Mouse (Mus musculus) liver, embryonic 14.5 days (tissue): ENCODE measurements around the gene Foxj3.

Source experiments
- CTCF ChIP-seq: IDR thresholded peaks from 2 replicates; pipeline ENCODE4 v1.5.1; 2016; ENCODE audit warnings: antibody characterized with exemption, low read depth, control low read depth
- EP300 ChIP-seq: IDR thresholded peaks from 2 replicates; pipeline ENCODE4 v1.6.1; 2016; ENCODE audit warnings: antibody characterized with exemption, low read depth

DNA sequence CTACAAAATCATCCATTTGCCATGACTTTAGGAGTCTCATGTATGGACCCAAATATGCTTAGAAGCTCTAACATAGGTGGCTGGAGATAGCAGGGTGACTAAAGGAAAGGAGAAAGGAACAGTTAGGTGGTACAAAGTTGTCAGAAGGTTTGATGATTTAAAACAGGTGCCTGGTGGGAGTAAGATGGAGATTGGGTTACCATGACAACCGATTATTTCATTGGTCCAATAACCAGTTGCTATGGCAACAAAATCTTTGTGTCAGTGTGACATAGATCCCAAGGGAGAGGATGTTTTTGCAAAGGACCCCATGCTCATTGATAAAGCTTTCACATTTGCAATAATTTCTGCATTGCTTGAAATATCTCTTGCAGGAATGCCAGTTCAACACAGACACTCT is 12.8 kb upstream of the Foxj3 start:
- TF ChIP-seq EP300 (no peak), CTCF (no peak)
